Mouse (Mus musculus) bone marrow, adult 2 months (tissue): ENCODE results near the gene Acp2.

ENCODE experiments used
- CTCF ChIP-seq: fragments of 200-500 bp; IDR thresholded peaks from 2 replicates; pipeline ENCODE4 v1.5.1; 2011; ENCODE audit warnings: low read length, control low read depth; ENCODE audit not compliant: control insufficient read depth, insufficient read depth
- POLR2A ChIP-seq: fragments of 200-500 bp; IDR thresholded peaks from 2 replicates; pipeline ENCODE4 v1.6.1; 2011; ENCODE audit warnings: low read depth, mild to moderate bottlenecking, control low read depth, low read length, borderline replicate concordance; ENCODE audit not compliant: control insufficient read depth

- TF ChIP-seq CTCF (no peak), POLR2A (no peak)
These were observed 10.6 kb downstream of the Acp2 start for GRCm38 (mm10) chr2:91213311-91213710.
